Mouse (Mus musculus): ENCODE data around the gene Jsrp1. TPM values are rescaled to one million over a fixed set of nuclear protein-coding genes. Genes with fewer than 3 reads are reported as not detected.
A peak's percentile ranks its signal among the peaks of the same experiment; 100 is the strongest.

Jsrp1 gene
- polyA plus RNA-seq, 1 experiment from 2014 or later, result 4.4 TPM

DNA sequence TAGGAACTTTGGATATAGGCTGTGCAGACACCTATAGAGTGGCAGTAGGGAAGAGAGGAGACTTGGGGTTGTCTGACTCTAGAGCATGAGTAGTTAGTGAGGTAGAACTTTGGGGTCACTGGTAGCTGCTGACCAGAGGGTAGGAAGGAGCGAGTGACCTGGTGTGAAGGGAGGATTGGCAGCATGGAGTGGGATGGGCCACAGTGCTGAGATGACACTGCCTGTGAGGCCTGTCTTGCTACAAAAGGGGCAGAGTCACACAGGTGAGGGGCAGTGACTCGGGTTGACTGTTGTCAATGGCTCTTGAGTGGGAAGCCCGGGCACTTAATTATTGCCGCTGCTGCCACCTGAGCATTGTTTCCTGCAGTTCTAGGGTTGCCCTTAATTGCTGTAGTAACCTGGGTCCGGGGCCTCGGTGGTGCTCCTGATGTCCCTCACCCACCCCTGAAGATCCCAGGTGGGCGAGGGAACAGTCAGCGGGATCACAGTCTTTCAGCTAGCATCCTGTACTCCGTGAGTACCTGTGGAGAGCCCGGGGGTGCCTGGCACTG, 14.6 kb upstream of the Jsrp1 start:
- peaks cover 19% of the 10 kb centered on the region for H3K36me3 ChIP-seq (ENCODE audit: control insufficient read depth, insufficient read depth, low read length)
- no peak overlapping the region for H3K27ac ChIP-seq (ENCODE audit: low read depth, low read length)
- 73% methylated on average over 10 of the region's 10 CpGs for WGBS
- ATAC-seq (ENCODE audit: low FRiP score, low TSS enrichment), result no peak
- no peaks in the 10 kb centered on the region for H3K9me3 ChIP-seq (ENCODE audit: control insufficient read depth, low read length)
- H3K4me3 ChIP-seq (ENCODE audit: low read length), result peak overlapping the region; percentile 71
- peak overlapping the region; percentile 97 for H3K4me2 ChIP-seq (replicated peaks; ENCODE audit: low read depth, low read length)
- peaks cover 18% of the 10 kb centered on the region for H3K4me1 ChIP-seq (ENCODE audit: control insufficient read depth, insufficient read depth, low read length)
- H3K9ac ChIP-seq (ENCODE audit: low read depth, low read length), result peak overlapping the region; percentile 92
- H3K27me3 ChIP-seq (ENCODE audit: control insufficient read depth, insufficient read depth, low read length), result no peaks in the 10 kb centered on the region

DNA sequence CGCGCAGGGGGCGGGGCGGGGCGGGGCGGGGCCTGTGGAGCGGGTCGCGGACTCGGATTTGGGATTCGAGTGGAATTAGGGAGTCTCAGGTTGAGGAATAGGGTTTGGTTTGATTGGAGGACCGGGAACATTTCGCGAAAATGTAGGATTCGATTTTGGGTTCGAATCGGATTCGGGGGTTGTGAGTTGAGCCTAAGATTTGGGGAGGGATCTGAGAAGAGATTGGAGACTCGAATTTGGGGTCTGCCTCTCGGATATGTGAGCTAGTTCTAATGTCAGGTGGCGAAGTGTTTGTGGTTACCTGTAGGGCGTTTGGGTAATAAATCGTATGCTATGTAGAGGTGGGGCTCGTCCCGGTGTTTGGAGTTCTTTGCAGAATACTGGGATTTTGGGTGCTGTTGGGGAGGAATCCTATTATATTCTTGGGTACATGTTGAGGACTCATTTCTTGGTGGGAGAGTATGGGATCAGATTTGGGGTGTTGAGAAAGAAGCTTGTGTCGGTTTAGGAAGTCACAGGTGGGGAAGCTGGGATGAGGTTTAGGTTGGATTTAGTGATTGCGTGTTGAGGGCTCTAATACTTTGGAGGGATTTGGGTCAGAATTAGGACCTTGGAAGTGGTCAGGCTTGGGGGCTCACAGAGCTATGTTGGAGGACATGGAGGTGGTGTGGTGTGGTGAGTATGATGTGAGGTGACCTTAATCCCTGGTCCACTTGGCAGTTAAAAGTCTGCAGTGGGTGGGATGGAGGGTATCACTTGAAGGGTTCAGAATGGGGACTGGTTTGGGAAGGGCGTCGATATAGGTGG, 14.0 kb upstream of the Jsrp1 start:
- peaks cover 18% of the 10 kb centered on the region for H3K4me1 ChIP-seq (ENCODE audit: control insufficient read depth, insufficient read depth, low read length)
- no peaks in the 10 kb centered on the region for H3K27me3 ChIP-seq (ENCODE audit: control insufficient read depth, insufficient read depth, low read length)
- peak overlapping the region; percentile 71 for H3K4me3 ChIP-seq (ENCODE audit: low read length)
- peak overlapping the region; percentile 79; the same call in 1 of the 2 replicates for H3K27ac ChIP-seq (ENCODE audit: low read depth, low read length)
- H3K9ac ChIP-seq (ENCODE audit: low read depth, low read length), result peak overlapping the region; percentile 92
- H3K9me3 ChIP-seq (ENCODE audit: control insufficient read depth, low read length), result no peaks in the 10 kb centered on the region
- WGBS, result 5% methylated on average over 29 of the region's 29 CpGs
- H3K36me3 ChIP-seq (ENCODE audit: control insufficient read depth, insufficient read depth, low read length), result peaks cover 19% of the 10 kb centered on the region
- ATAC-seq (ENCODE audit: low FRiP score, low TSS enrichment), result no peak
- peak overlapping the region; percentile 97 for H3K4me2 ChIP-seq (replicated peaks; ENCODE audit: low read depth, low read length)

DNA sequence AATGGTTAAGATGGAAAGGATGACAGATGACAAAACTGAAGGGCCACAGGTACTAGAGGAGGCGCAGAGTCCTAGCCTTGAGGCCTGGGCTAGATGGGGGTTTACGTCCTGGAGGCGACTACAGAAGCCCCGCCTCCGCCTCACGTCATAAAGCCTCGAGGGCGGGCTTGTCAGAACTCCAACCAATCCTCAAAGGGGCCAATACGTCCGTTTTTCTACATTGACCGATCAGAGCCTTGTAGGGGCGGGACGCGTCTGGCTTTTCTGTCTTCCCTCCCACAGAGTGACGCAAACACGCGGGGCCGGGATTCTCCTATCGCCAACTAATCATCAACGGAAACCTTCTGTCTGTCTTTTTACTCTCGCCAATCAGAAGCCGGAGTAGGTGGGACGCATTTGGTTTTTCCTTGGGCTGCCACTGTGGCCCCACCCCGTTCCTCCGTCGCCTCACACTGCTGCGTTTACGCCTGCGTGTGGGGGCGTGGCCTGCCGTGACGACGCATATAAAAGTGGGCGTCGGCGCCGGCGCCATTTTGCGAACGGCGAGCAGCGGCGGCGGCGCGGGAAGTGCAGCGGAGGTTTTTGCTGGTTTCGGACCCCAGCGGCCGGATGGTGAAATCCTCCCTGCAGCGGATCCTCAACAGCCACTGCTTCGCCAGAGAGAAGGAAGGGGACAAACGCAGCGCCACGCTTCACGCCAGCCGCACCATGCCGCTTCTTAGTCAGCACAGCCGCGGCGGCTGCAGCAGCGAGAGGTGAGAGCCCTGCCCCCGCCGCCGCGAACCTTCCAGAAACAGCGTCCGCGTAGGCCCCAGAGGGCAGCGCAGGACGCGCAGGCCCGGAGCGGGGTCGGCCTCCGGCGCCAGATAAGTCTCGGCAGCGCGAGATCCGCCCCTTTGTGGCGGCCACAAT, 13.1 kb upstream of the Jsrp1 start, which contains the start of gene Oaz1:
Gene Oaz1, plus strand, starts transcription at position 506 of the 912 bp plus-strand sequence.
- Histone ChIP-seq H3K4me3 (ENCODE audit: low read length) (peak within 1 kb of the TSS; percentile 71), H3K27ac (ENCODE audit: low read depth, low read length) (peak within 1 kb of the TSS; percentile 79), H3K9ac (ENCODE audit: low read depth, low read length) (peak within 1 kb of the TSS; percentile 92), H3K4me2 (replicated peaks; ENCODE audit: low read depth, low read length) (peak within 1 kb of the TSS; percentile 97), H3K36me3 (ENCODE audit: control insufficient read depth, insufficient read depth, low read length) (peaks cover 19% of the 10 kb centered on the region), H3K27me3 (ENCODE audit: control insufficient read depth, insufficient read depth, low read length) (no peaks in the 10 kb centered on the region), H3K4me1 (ENCODE audit: control insufficient read depth, insufficient read depth, low read length) (peaks cover 18% of the 10 kb centered on the region), H3K9me3 (ENCODE audit: control insufficient read depth, low read length) (no peaks in the 10 kb centered on the region)
- peak; percentile 96 for ATAC-seq (ENCODE audit: low FRiP score, low TSS enrichment)
- under 1% methylated on average over 74 of the region's 82 CpGs for WGBS

DNA sequence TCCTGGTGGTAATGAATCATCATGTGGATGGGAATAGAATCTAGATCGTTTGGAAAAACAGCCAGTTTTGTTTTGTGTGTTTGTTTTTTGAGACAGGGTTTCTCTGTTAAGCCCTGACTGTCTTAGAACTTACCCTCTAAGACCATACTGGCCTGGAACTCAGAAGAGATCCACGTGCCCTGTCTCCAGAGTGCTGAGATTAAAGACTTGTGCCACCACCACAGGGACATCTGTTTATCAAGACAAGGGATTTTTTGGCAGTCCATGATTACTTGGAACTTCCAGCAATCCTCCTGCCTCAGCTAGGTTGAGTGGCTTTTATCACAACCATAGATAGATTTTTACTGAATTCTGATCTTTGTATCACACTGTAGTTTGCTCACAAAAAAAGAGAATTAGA, 11.5 kb upstream of the Jsrp1 start:
- H3K9me3 ChIP-seq (ENCODE audit: control insufficient read depth, low read length), result no peaks in the 10 kb centered on the region
- no peak overlapping the region for H3K27ac ChIP-seq (ENCODE audit: low read depth, low read length)
- no peaks in the 10 kb centered on the region for H3K27me3 ChIP-seq (ENCODE audit: control insufficient read depth, insufficient read depth, low read length)
- no peak overlapping the region for H3K4me3 ChIP-seq (ENCODE audit: low read length)
- WGBS, result 68% methylated on average over 2 of the region's 2 CpGs
- H3K4me1 ChIP-seq (ENCODE audit: control insufficient read depth, insufficient read depth, low read length), result peaks cover 8% of the 10 kb centered on the region; the same call in 1 of the 2 replicates
- ATAC-seq (ENCODE audit: low FRiP score, low TSS enrichment), result no peak
- H3K4me2 ChIP-seq (replicated peaks; ENCODE audit: low read depth, low read length), result no peak overlapping the region
- H3K9ac ChIP-seq (ENCODE audit: low read depth, low read length), result no peak overlapping the region
- peaks cover 13% of the 10 kb centered on the region for H3K36me3 ChIP-seq (ENCODE audit: control insufficient read depth, insufficient read depth, low read length)

DNA sequence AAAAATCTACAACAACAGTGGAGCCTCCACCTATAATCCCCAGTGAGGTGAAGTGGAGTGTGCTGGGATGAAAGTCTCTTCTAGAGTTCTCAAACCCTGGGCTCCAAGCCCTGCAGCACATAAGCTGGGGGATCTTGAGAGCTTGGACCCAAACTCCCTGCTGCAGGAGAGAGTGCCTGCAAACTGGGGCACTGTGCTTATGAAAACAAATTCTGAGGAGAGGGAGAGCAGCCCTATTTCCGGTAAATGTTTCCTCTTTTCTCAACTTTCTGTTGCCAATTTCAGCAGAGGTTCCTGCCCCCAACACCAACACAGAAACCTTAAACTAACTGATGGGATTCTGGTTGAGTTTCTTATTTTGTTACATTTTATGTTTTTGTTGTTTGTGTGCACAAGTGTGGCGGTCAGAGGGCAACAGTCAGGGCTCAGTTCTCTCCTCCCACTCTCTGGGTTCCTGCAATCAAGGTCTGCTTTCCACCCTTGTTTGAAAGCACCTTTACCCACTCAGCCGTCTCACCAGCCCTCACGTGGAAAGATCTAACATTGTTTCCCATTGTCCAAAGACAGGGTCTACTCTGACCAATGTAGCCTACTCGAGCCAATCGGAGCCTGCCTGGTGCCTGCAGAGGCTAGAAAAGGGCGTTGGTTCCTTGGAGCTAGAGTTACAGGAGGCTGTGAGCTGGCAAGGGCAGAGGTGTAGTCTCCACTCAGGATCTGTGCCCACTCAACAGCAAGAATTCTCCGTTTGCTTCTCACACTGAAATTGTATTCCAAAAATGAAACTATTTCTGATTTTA, 10.7 kb upstream of the Jsrp1 start:
- no peak overlapping the region for H3K4me3 ChIP-seq (ENCODE audit: low read length)
- ATAC-seq (ENCODE audit: low FRiP score, low TSS enrichment), result no peak
- H3K9ac ChIP-seq (ENCODE audit: low read depth, low read length), result no peak overlapping the region
- WGBS, result 45% methylated on average over 8 of the region's 8 CpGs
- no peaks in the 10 kb centered on the region for H3K9me3 ChIP-seq (ENCODE audit: control insufficient read depth, low read length)
- peaks cover 5% of the 10 kb centered on the region; the same call in 1 of the 2 replicates for H3K4me1 ChIP-seq (ENCODE audit: control insufficient read depth, insufficient read depth, low read length)
- H3K36me3 ChIP-seq (ENCODE audit: control insufficient read depth, insufficient read depth, low read length), result peaks cover 5% of the 10 kb centered on the region; the same call in 1 of the 2 replicates
- H3K27me3 ChIP-seq (ENCODE audit: control insufficient read depth, insufficient read depth, low read length), result no peaks in the 10 kb centered on the region
- H3K27ac ChIP-seq (ENCODE audit: low read depth, low read length), result no peak overlapping the region
- H3K4me2 ChIP-seq (replicated peaks; ENCODE audit: low read depth, low read length), result no peak overlapping the region

DNA sequence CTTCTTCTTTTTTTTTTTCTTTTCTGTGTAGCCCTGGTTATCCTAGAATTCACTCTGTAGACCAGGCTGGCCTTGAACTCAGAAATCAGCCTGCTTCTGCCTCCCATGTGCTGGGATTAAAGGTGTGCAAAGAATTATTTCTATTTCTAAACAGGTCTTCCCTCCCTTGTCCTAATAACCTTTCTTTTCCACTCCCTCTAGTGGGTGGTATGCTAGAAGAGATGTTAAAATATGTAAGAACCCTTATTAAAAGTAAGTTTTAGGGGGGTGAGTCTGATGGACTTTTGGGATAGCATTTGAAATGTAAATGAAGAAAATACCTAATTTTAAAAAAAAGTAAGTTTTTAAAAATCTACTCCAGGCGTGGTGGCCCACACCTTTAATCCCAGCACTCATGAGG, 10.0 kb upstream of the Jsrp1 start:
- H3K4me3 ChIP-seq (ENCODE audit: low read length), result no peak overlapping the region
- ATAC-seq (ENCODE audit: low FRiP score, low TSS enrichment), result no peak
- no peaks in the 10 kb centered on the region for H3K27me3 ChIP-seq (ENCODE audit: control insufficient read depth, insufficient read depth, low read length)
- WGBS, result 93% methylated on average over 1 of the region's 1 CpGs
- peaks cover under 1% of the 10 kb centered on the region; the same call in 1 of the 2 replicates for H3K36me3 ChIP-seq (ENCODE audit: control insufficient read depth, insufficient read depth, low read length)
- H3K4me1 ChIP-seq (ENCODE audit: control insufficient read depth, insufficient read depth, low read length), result peaks cover 5% of the 10 kb centered on the region; the same call in 1 of the 2 replicates
- H3K27ac ChIP-seq (ENCODE audit: low read depth, low read length), result no peak overlapping the region
- H3K9me3 ChIP-seq (ENCODE audit: control insufficient read depth, low read length), result no peaks in the 10 kb centered on the region
- H3K4me2 ChIP-seq (replicated peaks; ENCODE audit: low read depth, low read length), result no peak overlapping the region
- no peak overlapping the region for H3K9ac ChIP-seq (ENCODE audit: low read depth, low read length)

DNA sequence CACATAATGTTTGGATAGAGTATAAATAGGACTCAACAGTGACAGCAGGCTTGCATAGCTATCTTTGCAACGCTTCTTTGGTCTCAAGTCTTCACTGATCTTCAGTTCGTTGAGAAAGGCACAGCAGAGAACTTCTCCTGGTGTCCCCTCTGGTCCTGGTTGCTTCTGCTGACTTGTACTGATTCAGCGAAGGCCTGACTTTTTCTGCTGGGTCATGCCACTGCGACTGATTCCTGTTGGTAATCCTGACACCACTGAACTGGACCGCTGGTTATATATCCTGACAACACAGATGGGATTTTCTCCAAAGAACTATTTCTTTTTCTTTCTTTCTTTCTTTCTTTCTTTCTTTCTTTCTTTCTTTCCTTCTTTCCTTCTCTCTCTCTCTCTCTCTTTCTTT, 9.2 kb upstream of the Jsrp1 start:
- no peaks in the 10 kb centered on the region for H3K9me3 ChIP-seq (ENCODE audit: control insufficient read depth, low read length)
- H3K4me1 ChIP-seq (ENCODE audit: control insufficient read depth, insufficient read depth, low read length), result peaks cover 1% of the 10 kb centered on the region; the same call in 1 of the 2 replicates
- no peak overlapping the region for H3K9ac ChIP-seq (ENCODE audit: low read depth, low read length)
- no peaks in the 10 kb centered on the region for H3K36me3 ChIP-seq (ENCODE audit: control insufficient read depth, insufficient read depth, low read length)
- no peak overlapping the region for H3K4me3 ChIP-seq (ENCODE audit: low read length)
- no peaks in the 10 kb centered on the region for H3K27me3 ChIP-seq (ENCODE audit: control insufficient read depth, insufficient read depth, low read length)
- H3K4me2 ChIP-seq (replicated peaks; ENCODE audit: low read depth, low read length), result no peak overlapping the region
- 90% methylated on average over 5 of the region's 5 CpGs for WGBS
- H3K27ac ChIP-seq (ENCODE audit: low read depth, low read length), result no peak overlapping the region
- ATAC-seq (ENCODE audit: low FRiP score, low TSS enrichment), result no peak

DNA sequence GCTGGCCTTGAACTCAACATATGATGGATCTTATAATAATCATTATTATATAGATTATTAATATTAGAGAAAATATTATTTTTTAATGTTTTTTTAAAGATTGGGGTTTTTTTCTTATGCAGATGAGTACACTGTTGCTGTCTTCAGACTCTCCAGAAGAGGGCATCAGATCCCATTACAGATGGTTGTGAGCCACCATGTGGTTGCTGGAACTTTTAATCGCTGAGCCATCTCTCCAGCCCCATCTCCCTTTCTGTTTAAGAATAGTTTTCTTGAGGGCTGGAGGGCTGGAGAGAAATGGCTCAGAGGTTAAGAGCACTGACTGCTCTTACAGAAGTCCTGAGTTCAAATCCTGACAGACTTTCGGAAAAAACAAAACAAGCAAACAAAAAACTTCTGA, 8.7 kb upstream of the Jsrp1 start:
- no peak overlapping the region for H3K9ac ChIP-seq (ENCODE audit: low read depth, low read length)

More for the DNA sequence above, 8.7 kb upstream of the Jsrp1 start:
- no peak overlapping the region for H3K27ac ChIP-seq (ENCODE audit: low read depth, low read length)
- no peak for ATAC-seq (ENCODE audit: low FRiP score, low TSS enrichment)
- no peak overlapping the region for H3K4me3 ChIP-seq (ENCODE audit: low read length)
- 41% methylated on average over 2 of the region's 2 CpGs for WGBS
- H3K27me3 ChIP-seq (ENCODE audit: control insufficient read depth, insufficient read depth, low read length), result no peaks in the 10 kb centered on the region
- no peaks in the 10 kb centered on the region for H3K4me1 ChIP-seq (ENCODE audit: control insufficient read depth, insufficient read depth, low read length)
- no peaks in the 10 kb centered on the region for H3K9me3 ChIP-seq (ENCODE audit: control insufficient read depth, low read length)
- H3K4me2 ChIP-seq (replicated peaks; ENCODE audit: low read depth, low read length), result no peak overlapping the region
- no peaks in the 10 kb centered on the region for H3K36me3 ChIP-seq (ENCODE audit: control insufficient read depth, insufficient read depth, low read length)

Data from kidney, embryonic 14.5 days (tissue).